Mouse (Mus musculus) kidney, adult 2 months (tissue): ENCODE data around the gene Olfr213.

ENCODE experiments used
- CTCF ChIP-seq: fragments of 200-500 bp; conservative IDR thresholded peaks from 2 replicates; pipeline ENCODE4 v1.5.1; 2011; ENCODE audit warnings: low read depth, mild to moderate bottlenecking, control low read depth, low read length, moderate library complexity, mixed read lengths; ENCODE audit not compliant: insufficient read depth, insufficient read length
- POLR2A ChIP-seq: fragments of 200-500 bp; IDR thresholded peaks from one replicate; pipeline ENCODE4 v1.6.1; 2011; ENCODE audit warnings: low read depth, low read length, control low read depth

DNA sequence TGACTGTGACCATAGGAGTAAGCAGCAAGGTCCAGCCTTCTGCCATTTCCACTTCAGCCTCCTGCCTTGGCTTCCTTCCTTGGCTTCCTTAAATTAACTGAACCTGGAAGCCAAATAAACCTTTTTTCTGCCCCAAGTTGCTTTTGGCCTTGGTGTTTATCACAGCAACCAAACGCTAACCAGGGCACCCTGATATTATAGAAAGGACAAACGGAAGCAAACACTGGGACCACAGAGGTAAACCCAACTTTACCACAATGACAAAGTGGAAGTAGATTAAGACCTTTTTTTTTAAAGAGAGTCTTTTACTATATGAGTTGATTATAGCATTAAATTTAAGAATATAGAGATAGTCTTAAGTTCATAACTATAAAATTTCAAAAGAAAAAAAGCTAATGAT lies 4.2 kb downstream of the Olfr213 start:
- TF ChIP-seq POLR2A (no peak), CTCF (no peak)
